Mouse (Mus musculus) cerebellum, adult 2 months (tissue): ENCODE measurements around the gene Srrm4.

ENCODE experiments used
- CTCF ChIP-seq: fragments of 200-500 bp; IDR thresholded peaks from 2 replicates; pipeline ENCODE4 v1.5.1; 2011; ENCODE audit warnings: low read depth, mild to moderate bottlenecking, control low read depth, low read length, moderate library complexity, borderline replicate concordance; ENCODE audit not compliant: insufficient read depth
- POLR2A ChIP-seq: fragments of 200-500 bp; IDR thresholded peaks from 2 replicates; pipeline ENCODE4 v1.6.1; 2011; ENCODE audit warnings: low read length, control low read depth, borderline replicate concordance; ENCODE audit not compliant: insufficient read depth

GRCm38 (mm10) chr5:116525308-116525707 lies 66.3 kb downstream of the Srrm4 start:
- no peak for TF ChIP-seq CTCF
- no peak for TF ChIP-seq POLR2A
